Mouse (Mus musculus): ENCODE results near the gene Bcdin3d.

DNA sequence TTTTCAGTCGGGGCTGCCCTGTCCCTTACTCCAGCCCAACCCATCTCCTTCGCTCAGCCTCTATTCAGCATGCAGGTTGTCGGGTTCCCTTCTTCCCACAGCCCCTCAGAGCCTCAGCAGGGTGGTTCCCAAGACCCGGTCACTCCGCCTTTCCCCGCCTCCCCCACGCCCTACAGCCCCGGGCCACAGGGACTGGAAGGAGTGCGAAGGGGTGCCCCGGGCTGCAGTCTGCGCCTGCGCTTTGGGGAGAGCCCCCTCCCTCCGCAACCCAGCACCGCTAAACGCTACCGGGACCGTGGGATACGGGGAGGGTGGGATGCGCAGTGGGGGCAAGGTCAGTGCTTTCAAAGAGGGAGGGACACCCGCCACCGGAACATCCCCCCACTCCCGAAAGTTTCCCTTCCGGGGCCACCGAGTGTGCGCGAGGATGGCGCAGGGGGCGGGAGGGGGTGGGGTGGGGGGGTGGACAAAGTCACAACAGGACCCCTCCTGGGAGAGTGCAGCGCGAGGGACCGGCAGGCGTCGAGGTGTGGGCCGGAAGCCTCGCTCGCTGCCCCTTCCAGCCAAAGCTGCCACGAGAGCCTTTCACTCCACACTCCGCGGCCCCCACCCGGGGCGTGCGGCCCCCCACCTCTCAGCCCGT lies 17.4 kb downstream of the Bcdin3d start:
- TF ChIP-seq POLR2A (IDR thresholded peaks at IDR 0.05; ENCODE audit: borderline replicate concordance, extremely low read depth, insufficient read depth, insufficient read length, poor library complexity, severe bottlenecking): no peak
- TF ChIP-seq CTCF (IDR thresholded peaks at IDR 0.05; ENCODE audit: borderline replicate concordance, extremely low read depth, insufficient read depth, insufficient read length): no peak

Measured in brain, embryonic 14.5 days (tissue).